Mouse (Mus musculus) spleen, adult 2 months (tissue): Measurements from ENCODE around the gene Abca1.

Source experiments
- CTCF ChIP-seq: fragments of 200-500 bp; IDR thresholded peaks from 2 replicates; pipeline ENCODE4 v1.5.1; 2011; ENCODE audit warnings: mild to moderate bottlenecking, inconsistent platforms; ENCODE audit not compliant: insufficient read depth, insufficient read length, insufficient replicate concordance; ENCODE audit errors: extremely low read depth
- POLR2A ChIP-seq: fragments of 200-500 bp; IDR thresholded peaks from 2 replicates; pipeline ENCODE4 v1.6.1; 2011; ENCODE audit warnings: low read depth, low read length, inconsistent platforms

DNA sequence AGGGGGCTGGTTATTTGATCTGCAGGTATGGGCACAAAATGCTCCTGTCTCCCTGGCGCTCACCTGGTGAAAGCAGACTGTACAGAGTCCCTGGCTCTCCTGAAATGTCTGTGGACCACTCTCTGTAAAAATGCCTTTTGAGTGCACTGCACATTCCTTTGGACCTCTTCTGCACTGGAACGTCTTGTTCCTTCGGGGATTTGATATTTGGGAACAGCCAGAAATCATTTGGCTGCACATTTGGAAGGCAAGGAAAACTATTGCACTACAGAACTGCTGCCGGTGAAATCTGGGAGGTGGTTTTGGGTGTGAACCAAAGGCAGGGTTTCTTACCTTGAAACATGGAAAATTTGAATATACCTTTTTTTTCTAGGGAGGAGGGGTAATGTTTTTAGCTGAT lies 38.1 kb upstream of the Abca1 start:
- TF ChIP-seq CTCF, result no peak
- no peak for TF ChIP-seq POLR2A
